Mouse (Mus musculus) midbrain, embryonic 16.5 days (tissue): ENCODE results near the gene Lmnb2. TPM values are rescaled to one million over a fixed set of nuclear protein-coding genes. Genes with fewer than 3 reads are reported as not detected.

Experiments used
- ATAC-seq: fragments of 200-750 bp; cut with Nextera tagmentation; 2 replicates; pipeline ENCODE4 v1.8.0; 2017; ENCODE audit warnings: moderate TSS enrichment
- H3K27ac ChIP-seq: fragments of 300-500 bp; sonication (generic); 2 replicates; pipeline ENCODE4 v1.5.1; 2014; ENCODE audit warnings: mild to moderate bottlenecking, low read length, mixed read lengths
- H3K27me3 ChIP-seq: fragments of 300-500 bp; sonication (generic); 2 replicates; pipeline ENCODE4 v1.6.1; 2014; ENCODE audit warnings: low read depth, low read length, mixed read lengths; ENCODE audit not compliant: control insufficient read depth, insufficient read depth
- H3K36me3 ChIP-seq: fragments of 300-500 bp; sonication (generic); 2 replicates; pipeline ENCODE4 v1.6.1; 2014; ENCODE audit warnings: mild to moderate bottlenecking, low read length, moderate library complexity, mixed read lengths; ENCODE audit not compliant: control insufficient read depth, insufficient read depth
- H3K4me1 ChIP-seq: fragments of 300-500 bp; sonication (generic); 2 replicates; pipeline ENCODE4 v1.6.1; 2014; ENCODE audit warnings: mild to moderate bottlenecking, low read length, mixed read lengths; ENCODE audit not compliant: control insufficient read depth, insufficient read depth
- H3K4me2 ChIP-seq: fragments of 300-500 bp; sonication (generic); 2 replicates; pipeline ENCODE4 v1.6.1; 2014; ENCODE audit warnings: mild to moderate bottlenecking, low read length, mixed read lengths
- H3K4me3 ChIP-seq: fragments of 300-500 bp; sonication (generic); 2 replicates; pipeline ENCODE4 v1.5.1; 2014; ENCODE audit warnings: low read depth, mild to moderate bottlenecking, low read length, moderate library complexity, mixed read lengths
- H3K9ac ChIP-seq: fragments of 300-500 bp; sonication (generic); 2 replicates; pipeline ENCODE4 v1.6.1; 2014; ENCODE audit warnings: low read depth, low read length, mixed read lengths
- H3K9me3 ChIP-seq: fragments of 300-500 bp; sonication (generic); replicated peaks from 2 replicates; pipeline ENCODE4 v1.6.1; 2014; ENCODE audit warnings: mild to moderate bottlenecking, low read length, mixed read lengths; ENCODE audit not compliant: control insufficient read depth, poor library complexity, severe bottlenecking
- WGBS: fragments of 180-500 bp; shearing (Covaris S2); extraction: QIAGEN DNeasy Blood & Tissue Kit; methylation state at CpG from one replicate; pipeline ENCODE4 v1.1.7; 2014; 5-methylcytosine and 5-hydroxymethylcytosine counted together
- polyA plus RNA-seq: library from polyadenylated mRNA; unstranded; fragments of >200 nt; fragmentation: Nextera tagmentation; extraction: Ambion mirVana; gene quantifications from 2 replicates; pipeline ENCODE4 v1.2.1, GENCODE M21; 2015

Lmnb2 gene
- polyA plus RNA-seq, 1 experiment from 2014 or later = 40.4 TPM

DNA sequence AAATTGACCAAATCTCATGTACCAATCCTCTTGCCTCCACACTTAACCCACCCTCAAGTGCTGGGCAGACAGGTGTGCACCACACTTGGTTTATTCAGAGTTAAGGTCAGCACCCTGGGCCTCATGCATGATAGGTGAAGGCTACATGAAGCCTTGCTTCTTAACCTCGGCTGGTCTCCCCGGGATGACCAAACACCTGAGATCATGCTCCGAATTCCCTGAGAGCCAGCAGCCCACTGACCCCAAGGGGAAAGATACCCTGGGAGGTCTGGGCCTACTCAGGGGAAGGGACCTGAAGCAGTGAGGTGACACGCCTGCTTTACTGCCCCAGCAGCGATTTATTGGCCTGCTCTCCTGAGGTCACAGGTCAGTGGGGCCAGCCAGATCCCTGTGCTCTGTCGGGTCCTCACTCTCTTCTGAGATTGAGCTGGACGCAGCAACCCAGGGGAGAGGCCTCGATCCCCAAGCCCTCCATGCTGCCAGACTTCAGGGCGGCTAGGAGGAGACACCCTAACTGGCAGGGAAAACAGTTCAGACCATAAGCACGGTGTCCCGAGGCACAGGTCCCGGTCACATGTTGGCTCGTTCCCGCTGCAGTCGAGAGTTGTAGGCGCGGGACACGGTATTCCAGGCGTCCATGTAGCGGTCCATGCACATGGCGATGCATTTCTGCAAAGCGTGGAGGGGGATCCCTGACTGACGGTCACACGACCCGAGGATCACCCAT lies 18.3 kb downstream of the Lmnb2 start:
- peak overlapping the region; percentile 92 for H3K27ac ChIP-seq
- whole genome bisulfite sequencing = 16% methylated on average over 25 of the region's 25 CpGs
- H3K36me3 ChIP-seq = peaks cover 26% of the 10 kb centered on the region
- peak overlapping the region; percentile 96 for H3K4me2 ChIP-seq
- peak overlapping the region; percentile 77 for H3K9ac ChIP-seq
- H3K27me3 ChIP-seq = no peaks in the 10 kb centered on the region
- H3K4me3 ChIP-seq = peak overlapping the region; percentile 81
- ATAC-seq = no peak
- peaks cover 10% of the 10 kb centered on the region for H3K4me1 ChIP-seq
- no peaks in the 10 kb centered on the region for H3K9me3 ChIP-seq

DNA sequence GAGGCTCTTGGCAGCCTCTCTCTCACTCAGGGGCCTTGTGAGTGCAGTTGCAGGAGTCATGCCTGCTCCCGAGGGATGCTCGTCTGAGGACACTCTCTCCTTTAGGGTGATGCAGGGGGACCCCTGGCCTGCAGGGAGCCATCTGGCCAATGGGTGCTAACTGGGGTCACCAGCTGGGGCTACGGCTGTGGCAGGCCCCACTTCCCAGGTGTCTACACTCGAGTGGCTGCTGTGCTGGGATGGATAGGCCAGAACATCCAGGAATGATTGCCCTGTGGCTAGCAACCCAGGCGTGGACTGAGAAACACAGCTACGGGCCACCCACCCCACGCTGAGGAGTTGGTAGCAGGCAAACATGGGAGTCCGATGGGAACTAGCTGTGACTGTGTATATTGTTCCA lies 19.0 kb downstream of the Lmnb2 start:
- ATAC-seq = no peak
- Histone ChIP-seq H3K4me1 (peaks cover 10% of the 10 kb centered on the region), H3K27me3 (no peaks in the 10 kb centered on the region), H3K36me3 (peaks cover 19% of the 10 kb centered on the region), H3K27ac (no peak overlapping the region), H3K4me3 (no peak overlapping the region), H3K4me2 (peak overlapping the region; percentile 96), H3K9me3 (no peaks in the 10 kb centered on the region), H3K9ac (no peak overlapping the region)
- WGBS = 91% methylated on average over 8 of the region's 8 CpGs

DNA sequence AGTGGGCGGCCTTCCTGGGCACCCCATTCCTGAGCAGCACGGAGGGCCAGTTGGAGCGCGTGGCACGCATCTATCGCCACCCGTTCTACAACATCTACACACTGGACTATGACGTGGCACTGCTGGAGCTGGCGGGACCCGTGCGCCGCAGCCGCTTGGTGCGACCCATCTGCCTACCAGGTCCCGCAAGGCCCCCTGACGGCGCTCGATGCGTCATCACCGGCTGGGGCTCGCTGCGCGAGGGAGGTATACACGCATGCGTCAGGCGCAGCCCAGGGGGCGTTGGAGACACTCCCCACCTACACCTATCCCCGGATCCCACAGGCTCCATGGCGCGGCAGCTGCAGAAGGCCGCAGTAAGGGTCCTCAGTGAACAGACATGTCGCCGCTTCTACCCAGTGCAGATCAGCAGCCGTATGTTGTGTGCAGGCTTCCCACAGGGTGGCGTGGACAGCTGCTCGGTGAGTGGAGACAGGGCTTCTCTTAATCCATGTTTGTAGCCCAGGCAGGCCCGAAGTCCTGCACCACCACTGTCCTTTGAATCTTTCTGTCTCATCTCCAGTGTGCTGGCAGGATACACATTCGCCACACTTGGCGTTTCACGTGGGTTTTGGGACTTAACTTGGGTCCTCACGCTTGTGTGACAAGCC lies 20.1 kb downstream of the Lmnb2 start:
- H3K27me3 ChIP-seq = no peaks in the 10 kb centered on the region
- 34% methylated on average over 39 of the region's 41 CpGs for WGBS
- ATAC-seq = no peak
- H3K4me2 ChIP-seq = no peak overlapping the region
- no peak overlapping the region for H3K4me3 ChIP-seq
- H3K36me3 ChIP-seq = peaks cover 9% of the 10 kb centered on the region
- no peaks in the 10 kb centered on the region for H3K9me3 ChIP-seq
- H3K27ac ChIP-seq = no peak overlapping the region
- H3K9ac ChIP-seq = no peak overlapping the region
- H3K4me1 ChIP-seq = peaks cover 10% of the 10 kb centered on the region

DNA sequence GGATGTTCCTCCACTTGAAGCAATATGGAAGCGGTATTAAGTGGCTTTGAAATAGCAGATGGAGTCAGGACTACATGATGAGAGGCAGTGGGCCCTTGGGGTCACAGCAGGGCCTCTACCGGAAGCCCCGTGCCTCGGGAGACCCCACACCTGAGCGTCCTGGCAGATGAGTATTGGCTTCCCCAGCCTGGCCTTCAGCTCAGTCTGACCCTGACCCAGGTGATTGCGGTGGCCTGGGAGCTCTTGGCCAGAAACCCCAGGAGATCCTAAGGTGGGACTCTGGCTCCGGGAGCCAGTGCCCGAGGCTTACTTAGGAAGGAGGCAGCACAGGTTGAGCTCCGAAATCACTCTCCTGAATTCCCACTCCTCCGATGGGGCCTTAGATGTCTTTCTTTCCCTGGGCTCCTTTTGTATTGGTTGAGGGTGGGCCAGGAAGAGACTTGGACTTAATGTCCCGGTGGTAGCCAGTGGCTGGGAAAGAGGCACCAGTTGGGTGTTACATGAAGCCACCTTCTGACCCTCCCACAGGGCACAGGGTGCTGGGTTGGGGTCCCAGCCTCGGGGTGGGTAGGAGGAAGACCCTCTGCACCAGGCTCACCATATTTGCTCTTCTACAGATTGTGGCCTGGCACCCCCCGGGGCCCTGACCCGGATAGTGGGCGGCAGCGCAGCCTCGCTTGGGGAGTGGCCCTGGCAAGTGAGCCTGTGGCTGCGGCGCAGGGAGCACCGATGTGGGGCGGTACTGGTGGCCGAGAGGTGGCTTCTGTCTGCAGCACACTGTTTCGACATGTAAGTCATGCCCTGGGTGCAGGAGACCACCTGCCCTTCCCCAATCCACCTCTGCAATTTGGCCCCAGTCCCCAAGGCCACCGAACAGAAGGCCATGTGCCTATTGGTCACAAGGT lies 21.2 kb downstream of the Lmnb2 start:
- no peaks in the 10 kb centered on the region for H3K27me3 ChIP-seq

GRCm38 (mm10) chr10:80895697-80896096 lies 22.3 kb downstream of the Lmnb2 start:
- Histone ChIP-seq H3K27me3 (no peaks in the 10 kb centered on the region), H3K9ac (no peak overlapping the region), H3K4me3 (no peak overlapping the region), H3K36me3 (peaks cover 3% of the 10 kb centered on the region; the same call in 1 of the 2 replicates), H3K9me3 (no peaks in the 10 kb centered on the region), H3K4me2 (no peak overlapping the region), H3K27ac (no peak overlapping the region), H3K4me1 (peaks cover 10% of the 10 kb centered on the region)
- 84% methylated on average over 6 of the region's 6 CpGs for WGBS
- no peak for ATAC-seq

More for the DNA sequence above, 21.2 kb downstream of the Lmnb2 start:
- Histone ChIP-seq H3K4me2 (no peak overlapping the region), H3K27ac (no peak overlapping the region), H3K9me3 (no peaks in the 10 kb centered on the region), H3K4me3 (no peak overlapping the region), H3K4me1 (peaks cover 10% of the 10 kb centered on the region), H3K36me3 (peaks cover 3% of the 10 kb centered on the region; the same call in 1 of the 2 replicates), H3K9ac (no peak overlapping the region)
- WGBS = 66% methylated on average over 21 of the region's 24 CpGs
- ATAC-seq = no peak

- H3K9me3 ChIP-seq = no peaks in the 10 kb centered on the region
Measured at GRCm38 (mm10) chr10:80895100-80895499, 22.9 kb downstream of the Lmnb2 start.

DNA sequence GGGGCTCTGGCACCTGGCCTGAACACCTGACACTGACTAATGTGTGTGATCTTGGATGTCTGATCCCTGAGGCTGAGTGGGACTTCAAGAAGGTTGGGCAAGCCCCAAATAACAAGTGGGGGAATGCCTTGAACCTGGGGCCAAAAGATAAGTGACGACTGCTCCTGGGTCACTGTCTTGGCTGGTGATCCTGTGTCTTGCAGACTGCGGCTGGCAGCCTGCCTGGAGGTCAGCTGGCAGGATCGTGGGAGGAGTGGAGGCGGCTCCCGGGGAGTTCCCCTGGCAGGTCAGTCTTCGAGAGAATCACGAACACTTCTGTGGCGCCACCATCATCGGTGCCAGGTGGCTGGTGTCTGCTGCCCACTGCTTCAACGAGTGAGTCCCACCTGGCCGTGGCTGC lies 30.9 kb downstream of the Lmnb2 start:
- Histone ChIP-seq H3K4me3 (no peak overlapping the region), H3K27ac (no peak overlapping the region), H3K4me2 (no peak overlapping the region), H3K36me3 (no peaks in the 10 kb centered on the region), H3K27me3 (peaks cover 5% of the 10 kb centered on the region), H3K4me1 (no peaks in the 10 kb centered on the region), H3K9ac (no peak overlapping the region), H3K9me3 (no peaks in the 10 kb centered on the region)
- 73% methylated on average over 11 of the region's 11 CpGs for WGBS
- no peak for ATAC-seq

More at GRCm38 (mm10) chr10:80895100-80895499, 22.9 kb downstream of the Lmnb2 start:
- WGBS = 93% methylated on average over 7 of the region's 7 CpGs
- H3K4me1 ChIP-seq = peaks cover 10% of the 10 kb centered on the region
- H3K36me3 ChIP-seq = peaks cover 3% of the 10 kb centered on the region; the same call in 1 of the 2 replicates
- no peak overlapping the region for H3K9ac ChIP-seq
- H3K27me3 ChIP-seq = no peaks in the 10 kb centered on the region
- no peak overlapping the region for H3K4me3 ChIP-seq
- H3K27ac ChIP-seq = no peak overlapping the region
- no peak for ATAC-seq
- H3K4me2 ChIP-seq = no peak overlapping the region

DNA sequence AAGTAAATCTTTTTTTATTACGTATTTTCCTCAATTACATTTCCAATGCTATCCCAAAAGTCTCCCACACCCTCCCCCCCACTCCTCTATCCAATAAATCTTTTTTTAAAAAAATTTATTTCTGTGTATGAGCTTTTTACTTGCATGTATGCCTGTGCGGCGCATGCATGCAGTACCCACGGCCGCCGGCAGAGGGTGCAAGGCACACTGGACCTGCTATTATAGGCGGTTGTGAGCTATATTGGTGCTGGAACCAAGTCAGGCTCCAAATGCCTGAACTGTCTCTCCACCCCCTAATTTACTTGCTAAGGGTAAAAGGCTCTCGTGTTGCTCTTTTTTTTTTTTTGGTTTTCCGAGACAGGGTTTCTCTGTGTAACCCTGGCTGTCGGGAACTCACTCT lies 36.7 kb downstream of the Lmnb2 start:
- no peak for ATAC-seq
- Histone ChIP-seq H3K9ac (no peak overlapping the region), H3K36me3 (no peaks in the 10 kb centered on the region), H3K4me2 (no peak overlapping the region), H3K4me3 (no peak overlapping the region), H3K27ac (no peak overlapping the region), H3K9me3 (no peaks in the 10 kb centered on the region), H3K4me1 (no peaks in the 10 kb centered on the region), H3K27me3 (no peaks in the 10 kb centered on the region; the same call in 1 of the 2 replicates)
- WGBS = 28% methylated on average over 10 of the region's 10 CpGs
